Mouse (Mus musculus) CH12F3 (cell line): Measurements from ENCODE around the gene Ugt2b35.
"Not testable (repeated sequence)": the region's sequence is repeated elsewhere in the genome, so short reads cannot be mapped to it uniquely, and the experiment has no call there.

Experiments
- in situ Hi-C: fragments of 300-500 bp; cut with MboI; formaldehyde crosslinking; loops from 2 replicates; pipeline ENCODE4 v1.14.3; 2020; ENCODE audit warnings: low sequenced_read_pairs

The Ugt2b35 gene

DNA sequence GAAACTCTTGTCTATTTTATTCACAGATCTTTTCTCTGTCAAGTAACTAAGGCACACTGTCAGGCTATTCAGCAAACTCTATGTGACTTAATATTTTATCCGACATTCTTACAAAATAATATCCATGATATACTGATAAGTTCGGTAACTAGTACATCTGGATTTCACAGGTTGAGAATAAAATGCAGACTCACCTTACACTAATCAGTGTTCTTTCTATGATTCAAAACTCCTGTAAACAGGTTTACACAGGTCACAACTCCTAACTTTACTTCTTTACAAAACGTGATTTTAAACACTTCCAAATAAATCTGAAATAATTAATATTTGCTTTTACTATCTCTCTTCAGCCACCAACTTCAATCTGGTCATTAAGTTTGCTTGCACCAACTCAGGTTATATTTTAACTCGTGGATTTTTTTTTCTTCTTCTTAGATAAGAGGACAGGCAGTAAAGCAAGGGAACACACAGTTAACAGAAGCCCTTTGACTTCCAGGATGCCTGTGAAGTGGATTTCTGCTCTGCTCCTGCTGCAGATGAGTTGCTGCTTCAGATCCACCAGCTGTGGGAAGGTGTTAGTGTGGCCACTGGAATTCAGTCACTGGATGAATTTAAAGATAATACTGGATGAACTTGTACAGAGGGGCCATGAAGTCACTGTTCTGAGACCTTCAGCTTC, at the start of gene Ugt2b35:
Gene Ugt2b35 (plus strand): TSS at position 466 of the 679 bp plus-strand sequence.
- in situ Hi-C loops: no loop called here

- in situ Hi-C loops: no loop called here
Observed at GRCm38 (mm10) chr5:86960504-86960903, 40.2 kb upstream of the Ugt2b35 start.

- in situ Hi-C loops: no loop called here
Observed at GRCm38 (mm10) chr5:86961587-86962358, 38.9 kb upstream of the Ugt2b35 start.

- in situ Hi-C loops: not testable (repeated sequence)
Observed at GRCm38 (mm10) chr5:86962849-86963248, 37.8 kb upstream of the Ugt2b35 start.

GRCm38 (mm10) chr5:86967271-86967670, 33.4 kb upstream of the Ugt2b35 start:
- in situ Hi-C loops: not testable (repeated sequence)

- in situ Hi-C loops: no loop called here
Observed at GRCm38 (mm10) chr5:87004735-87005134, 4.1 kb downstream of the Ugt2b35 start.

DNA sequence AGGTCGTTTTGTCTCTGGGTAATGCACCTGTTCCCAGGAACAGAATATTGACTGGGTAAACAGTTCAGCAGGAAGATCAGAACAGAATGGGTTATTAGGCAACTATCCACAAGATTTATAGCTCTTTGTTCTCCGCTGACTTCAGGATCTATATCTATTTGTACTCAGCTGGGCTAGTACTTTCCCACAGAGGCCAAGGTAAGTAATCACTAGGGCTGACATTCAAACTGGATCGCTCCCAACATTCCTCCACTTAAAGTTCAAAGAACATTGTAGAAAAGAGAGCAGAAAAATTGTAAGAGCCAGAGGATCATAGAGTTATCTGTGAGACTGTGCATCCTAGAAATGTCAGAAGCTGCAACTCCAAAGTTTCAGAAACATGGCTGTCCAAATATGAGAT, 14.8 kb downstream of the Ugt2b35 start:
- in situ Hi-C loops: no loop called here

GRCm38 (mm10) chr5:87027359-87027758, 26.7 kb downstream of the Ugt2b35 start:
- in situ Hi-C loops: no loop called here

DNA sequence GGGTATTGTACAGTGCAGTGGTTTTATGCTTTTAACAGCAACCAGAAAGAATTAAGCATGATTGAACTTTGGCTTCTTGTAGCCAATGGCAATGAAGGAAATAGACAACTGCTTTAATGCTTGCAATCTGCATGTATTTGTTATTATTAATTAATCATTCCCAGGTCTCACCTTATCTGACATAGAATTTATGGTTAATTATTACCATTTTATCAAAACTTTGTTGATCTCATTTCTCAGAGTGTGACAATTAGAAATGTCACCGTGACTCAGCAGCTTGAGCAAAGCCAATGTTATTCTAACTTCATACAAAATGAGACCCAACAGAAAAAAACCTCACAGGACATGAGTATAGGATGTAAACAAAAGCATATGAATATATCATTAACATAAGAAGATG, 30.0 kb downstream of the Ugt2b35 start:
- in situ Hi-C loops: no loop called here
